Mouse (Mus musculus): ENCODE data around the gene Cfap298.

Cfap298 gene

DNA sequence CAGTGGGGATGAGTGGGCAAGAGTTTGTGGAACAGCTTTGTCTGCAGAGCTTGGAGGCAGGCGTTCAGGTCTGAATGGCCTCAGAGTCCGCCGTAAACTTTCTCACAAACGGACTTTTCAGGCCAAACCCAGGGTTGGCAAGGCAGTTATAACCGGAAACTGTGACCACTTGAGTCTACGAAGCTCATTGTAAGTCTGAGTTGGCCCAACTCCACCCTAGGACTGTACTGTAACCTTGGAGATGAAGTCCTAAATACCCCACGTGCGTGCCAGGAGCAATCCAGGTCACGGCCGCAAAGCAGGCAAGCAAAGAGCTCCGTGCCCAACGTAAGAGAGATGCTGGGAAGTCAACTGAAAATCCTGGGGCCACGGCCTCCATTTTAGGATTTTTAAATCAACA lies 23.1 kb downstream of the Cfap298 start:
- DNase-seq (ENCODE audit: low spot score in 2 of 2), result no peak

DNA sequence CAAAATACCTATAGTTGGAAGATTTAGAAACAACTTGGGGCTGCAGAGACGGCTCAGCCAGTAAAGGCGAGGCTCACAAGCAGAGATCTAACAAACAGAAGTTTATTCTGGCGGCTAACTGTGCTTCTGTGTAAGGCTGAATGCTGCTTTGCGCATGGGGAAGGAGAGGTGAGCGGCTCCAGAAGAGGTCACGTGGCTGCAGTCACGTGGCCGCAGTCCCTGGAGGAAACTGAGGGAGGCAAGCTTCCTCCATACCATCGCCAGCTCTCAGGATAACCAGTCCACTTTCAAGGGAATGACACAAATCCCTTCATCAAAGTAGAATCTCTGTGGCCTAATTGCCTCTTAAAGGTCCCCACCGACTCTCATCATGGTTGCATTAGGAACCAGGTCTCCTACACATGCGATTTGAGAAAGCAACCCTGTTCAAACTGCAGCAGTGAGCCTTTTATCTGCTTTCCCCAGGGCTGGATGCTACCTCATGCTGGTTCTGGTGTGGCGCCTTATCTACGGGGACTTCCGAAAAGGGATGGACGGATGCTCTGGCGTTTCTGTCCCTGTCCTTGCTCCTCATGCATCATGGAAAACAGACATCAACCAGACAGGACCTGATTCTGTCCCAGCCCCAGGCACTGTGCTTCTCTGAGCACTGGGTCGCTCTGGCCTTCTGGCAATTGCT lies 23.9 kb downstream of the Cfap298 start:
- DNase-seq (ENCODE audit: low spot score in 2 of 2), result no peak

DNA sequence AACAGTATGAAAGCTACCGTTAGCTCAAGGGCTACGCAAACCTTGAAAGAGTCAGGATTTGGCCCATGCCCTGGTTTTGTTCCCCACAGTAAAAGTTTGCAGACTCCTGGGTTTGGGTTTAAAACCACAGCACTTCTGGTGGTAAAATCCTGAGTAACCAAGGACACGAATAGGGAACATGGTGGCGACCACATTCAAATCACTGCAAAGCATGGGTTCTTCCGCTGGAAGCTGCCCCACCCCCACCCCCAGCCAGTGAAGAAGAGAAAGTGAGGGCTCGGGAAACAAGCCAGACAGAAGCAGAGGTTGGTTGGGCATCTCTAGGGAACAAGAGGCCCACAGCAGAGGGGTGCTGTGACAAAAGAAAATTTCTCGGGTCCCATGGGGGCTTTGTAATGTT lies 27.7 kb downstream of the Cfap298 start:
- no peak for DNase-seq (ENCODE audit: low spot score in 2 of 2)

- DNase-seq (ENCODE audit: low spot score in 2 of 2), result no peak
Measured at GRCm38 (mm10) chr16:90903300-90903699, 31.6 kb downstream of the Cfap298 start.

GRCm38 (mm10) chr16:90901364-90901763 lies 33.5 kb downstream of the Cfap298 start:
- no peak for DNase-seq (ENCODE audit: low spot score in 2 of 2)

GRCm38 (mm10) chr16:90899498-90899897 lies 35.4 kb downstream of the Cfap298 start:
- DNase-seq (ENCODE audit: low spot score in 2 of 2), result no peak

- no peak for DNase-seq (ENCODE audit: low spot score in 2 of 2)
Measured at GRCm38 (mm10) chr16:90897651-90898050, 37.3 kb downstream of the Cfap298 start.

DNA sequence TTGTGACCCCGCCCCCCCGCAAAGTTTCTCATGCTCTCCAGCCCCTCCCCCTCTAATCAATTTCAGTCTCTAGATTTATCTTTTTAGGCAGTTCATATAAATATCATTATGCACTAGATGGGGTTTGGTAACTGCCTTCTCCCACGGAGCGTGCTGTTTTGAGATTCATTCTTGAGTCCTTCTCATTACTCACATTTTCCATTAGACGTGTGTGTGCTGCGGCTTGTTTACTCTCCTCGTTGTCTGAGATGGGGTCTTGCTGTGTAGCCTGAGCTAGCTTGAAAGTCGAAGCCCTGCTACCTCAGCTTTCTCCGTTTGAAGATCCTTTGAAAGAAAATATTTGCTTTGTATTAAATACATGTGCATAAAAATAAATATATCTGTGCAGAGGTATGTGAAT lies 41.1 kb downstream of the Cfap298 start:
- no peak for DNase-seq (ENCODE audit: low spot score in 2 of 2)

DNA sequence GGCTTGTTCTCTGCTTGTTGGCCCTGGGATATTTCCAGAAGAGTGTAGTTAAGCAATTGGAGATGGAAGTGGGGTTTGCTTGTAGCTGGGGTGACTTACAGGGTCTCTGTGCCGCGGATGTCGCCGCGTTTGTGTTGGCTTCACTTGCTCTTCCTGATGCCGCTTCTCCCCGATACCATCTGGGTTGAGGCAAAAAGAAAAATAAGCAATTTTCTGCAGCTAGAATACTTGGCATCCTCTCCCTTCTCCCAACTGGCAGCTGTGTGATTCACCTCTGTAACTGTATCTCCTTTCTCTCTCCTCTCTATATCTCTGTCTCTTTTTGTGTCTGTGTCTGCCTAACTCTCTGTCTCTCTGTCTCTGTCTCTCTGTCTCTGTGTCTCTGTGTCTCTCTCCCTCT lies 41.9 kb downstream of the Cfap298 start:
- no peak for DNase-seq (ENCODE audit: low spot score in 2 of 2)

GRCm38 (mm10) chr16:90892081-90892480 lies 42.8 kb downstream of the Cfap298 start:
- no peak for DNase-seq (ENCODE audit: low spot score in 2 of 2)

GRCm38 (mm10) chr16:90891601-90892000 lies 43.3 kb downstream of the Cfap298 start:
- DNase-seq (ENCODE audit: low spot score in 2 of 2), result no peak

DNA sequence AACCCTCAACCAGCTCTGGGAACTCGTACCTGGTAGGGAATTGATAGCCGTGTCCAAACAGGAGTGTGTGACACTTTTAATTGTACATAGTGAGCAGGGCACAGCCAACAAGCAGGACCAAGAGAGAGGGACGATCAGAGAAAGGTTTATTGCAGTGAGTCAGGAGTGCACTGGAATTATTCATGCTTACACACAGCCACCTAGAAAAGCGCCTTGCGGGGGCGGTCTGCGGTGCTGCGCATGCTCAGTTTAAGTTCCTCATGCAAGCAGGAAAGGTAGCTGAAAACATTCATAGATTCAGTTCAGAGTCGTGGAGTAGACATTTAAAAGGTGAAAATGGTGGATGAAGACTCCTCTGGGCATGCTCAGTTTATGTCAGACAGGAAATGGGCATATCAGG lies 44.2 kb downstream of the Cfap298 start:
- DNase-seq (ENCODE audit: low spot score in 2 of 2), result no peak

GRCm38 (mm10) chr16:90885781-90886565 lies 48.9 kb downstream of the Cfap298 start:
- peak; percentile 44 to 54 for DNase-seq (ENCODE audit: low spot score in 2 of 2)

DNA sequence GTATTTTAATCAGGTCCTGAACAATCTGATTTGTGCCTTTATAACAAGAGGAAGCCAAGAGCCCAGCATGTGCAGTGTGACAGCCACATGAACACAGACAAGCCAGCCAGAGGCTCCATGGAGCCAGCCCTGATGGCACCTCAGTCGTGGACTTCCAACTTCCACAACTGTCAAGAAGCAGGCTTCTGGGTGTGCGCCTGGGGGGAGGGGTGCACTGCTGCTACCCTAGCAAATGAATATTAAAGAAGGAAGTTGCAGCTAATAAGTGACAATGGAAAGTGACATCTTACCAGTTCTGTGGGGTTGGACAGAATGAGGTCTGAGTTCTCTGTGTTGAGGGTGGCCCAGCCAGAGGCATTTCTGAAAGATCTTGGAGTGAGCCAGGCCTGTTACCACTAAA lies 49.6 kb downstream of the Cfap298 start:
- no peak for DNase-seq (ENCODE audit: low spot score in 2 of 2)

GRCm38 (mm10) chr16:90882501-90882977 lies 52.4 kb downstream of the Cfap298 start:
- no peak for DNase-seq (ENCODE audit: low spot score in 2 of 2)

- no peak for DNase-seq (ENCODE audit: low spot score in 2 of 2)
Measured at GRCm38 (mm10) chr16:90878135-90878860, 56.6 kb downstream of the Cfap298 start.

Measured in right cerebral cortex, postnatal 10 days (tissue).